Mouse (Mus musculus): ENCODE measurements at regions not wholly inside any gene's neighbourhood (a gene's known extent, or its start where the extent isn't known, plus 50 kb on each side); places are given as distances from the start of the nearest gene placed in this dataset.

- peak; percentile 5 for DNase-seq (ENCODE audit: low read depth)
Observed at GRCm38 (mm10) chr6:43021967-43022366, 73.1 kb downstream of the Olfr444 start.
